Mouse (Mus musculus) monocyte, adult 2 months (primary cell): Measurements from ENCODE around the gene Grifin.

Experiments used
- DNase-seq, 2 experiments: peaks; one replicate each; pipeline ENCODE4 v3.0.0; 2022; ENCODE audit warnings: low spot score in 2 of 2, low read depth in 1 of 2

The Grifin gene

DNA sequence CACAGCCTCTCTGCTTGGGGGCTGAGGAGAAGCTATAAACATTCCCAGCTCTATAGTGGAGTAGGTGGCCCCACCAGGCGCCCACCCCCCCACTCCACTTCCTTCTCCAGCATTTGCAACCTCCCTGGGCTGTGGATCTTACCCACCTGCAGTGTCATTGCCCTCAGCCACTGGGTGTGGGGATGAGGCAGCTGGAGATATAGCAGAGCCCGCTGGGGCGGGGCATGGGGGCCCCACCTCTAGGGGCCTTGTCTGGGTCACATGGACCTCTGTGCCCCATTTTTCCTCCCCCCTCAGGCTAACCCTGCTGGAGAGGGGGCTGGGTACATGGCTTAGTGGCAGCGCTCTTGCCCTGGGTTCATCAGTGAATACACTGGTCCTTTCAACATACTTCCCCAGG is at the start of gene Grifin:
TSS of gene Grifin (minus strand) at position 176 of the 400 bp plus-strand sequence.
- DNase-seq, result no peak

- no peak for DNase-seq
Measured at GRCm38 (mm10) chr5:140614141-140614540, 49.3 kb upstream of the Grifin start.

DNA sequence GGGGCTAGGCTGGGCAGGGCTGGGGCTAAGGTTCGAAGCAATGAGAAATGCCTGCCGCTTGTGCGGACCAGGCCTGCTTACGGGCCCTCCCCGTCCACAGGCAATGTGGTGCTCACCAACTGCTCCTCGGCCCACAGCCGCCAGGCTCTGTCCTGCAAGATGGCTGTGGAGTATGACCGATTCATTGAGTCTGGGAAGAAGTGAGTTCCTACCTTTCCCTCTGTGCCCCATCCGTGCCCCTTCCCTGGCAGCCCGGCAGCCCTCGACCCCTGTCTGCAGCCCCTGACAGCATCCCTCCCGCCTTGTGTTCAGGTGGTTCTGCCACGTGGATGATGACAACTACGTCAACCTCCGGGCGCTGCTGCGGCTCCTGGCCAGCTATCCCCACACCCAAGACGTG is 47.3 kb upstream of the Grifin start:
- no peak for DNase-seq

DNA sequence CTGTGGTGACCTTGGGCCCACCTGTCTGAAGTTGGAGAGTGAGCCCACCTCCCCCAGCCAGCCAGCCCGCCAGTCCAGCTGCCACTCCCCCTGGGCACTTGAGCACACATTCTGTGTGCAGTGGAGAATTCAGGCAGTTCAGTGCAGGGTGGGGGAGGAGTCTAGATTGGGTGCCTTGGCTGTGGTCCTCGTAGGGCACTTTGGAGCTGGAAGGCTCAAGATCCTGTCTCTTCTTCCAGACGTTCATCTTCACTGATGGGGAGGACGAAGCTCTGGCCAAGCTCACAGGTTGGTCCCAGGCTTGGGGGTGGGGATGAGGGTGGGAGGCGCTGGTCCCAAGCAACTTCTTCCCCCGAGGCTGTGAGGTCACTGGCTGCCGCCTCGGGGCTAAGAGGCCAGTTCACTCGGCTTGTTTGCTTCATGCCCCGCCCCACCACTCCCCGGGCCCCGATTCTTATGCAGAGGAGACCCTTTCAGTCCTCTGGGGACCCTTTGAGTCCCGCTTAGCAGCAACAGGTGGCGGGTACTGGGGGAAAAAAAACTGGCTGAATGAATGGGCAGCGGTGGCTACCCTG is 46.8 kb upstream of the Grifin start:
- DNase-seq, result no peak

- peak in 1 of 2 experiments; percentile 41 for DNase-seq
Measured at GRCm38 (mm10) chr5:140611021-140611583, 46.2 kb upstream of the Grifin start.

- no peak for DNase-seq
Measured at GRCm38 (mm10) chr5:140610273-140611011, 45.6 kb upstream of the Grifin start.

DNA sequence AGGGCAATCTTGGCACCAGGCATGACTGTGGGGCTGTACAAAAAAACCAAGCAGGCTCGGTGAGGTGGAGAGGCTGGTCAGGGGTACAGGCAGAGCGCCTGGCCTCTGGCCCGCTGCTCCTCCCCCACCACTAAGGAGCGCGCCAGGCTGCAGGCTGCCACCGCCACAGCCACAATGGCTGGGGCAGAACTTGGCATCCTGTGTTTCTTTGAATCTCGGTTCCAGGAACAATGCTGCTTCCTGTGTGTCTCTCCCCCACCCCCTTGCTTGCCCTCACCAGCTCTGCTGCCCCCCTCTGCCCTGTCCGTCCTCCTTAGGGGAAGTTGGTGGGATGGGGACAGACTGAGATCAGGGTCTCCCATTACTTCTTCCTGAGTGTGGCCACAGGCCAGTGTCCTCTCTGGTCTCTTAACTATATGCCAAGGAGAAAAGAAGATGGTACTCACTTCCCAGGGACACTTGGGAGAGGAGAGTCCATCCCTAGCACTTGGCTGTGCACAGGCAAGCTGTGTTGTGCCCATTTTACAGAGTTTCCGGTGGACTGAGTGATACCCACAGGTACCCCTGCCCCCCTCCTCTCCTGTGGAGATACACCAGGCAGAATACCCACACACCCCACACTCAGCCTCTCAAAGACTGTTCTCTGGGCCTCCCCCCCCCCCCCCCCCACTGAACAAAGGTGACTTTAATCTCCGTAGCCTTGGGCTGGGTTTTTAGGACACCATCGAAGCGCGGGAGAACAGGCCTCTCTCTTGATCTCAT is 44.8 kb upstream of the Grifin start:
- DNase-seq, result no peak

- no peak for DNase-seq
Measured at GRCm38 (mm10) chr5:140608634-140609015, 43.8 kb upstream of the Grifin start.

GRCm38 (mm10) chr5:140607836-140608633 is 43.2 kb upstream of the Grifin start:
- DNase-seq, result peak in 1 of 2 experiments; percentile 22

DNA sequence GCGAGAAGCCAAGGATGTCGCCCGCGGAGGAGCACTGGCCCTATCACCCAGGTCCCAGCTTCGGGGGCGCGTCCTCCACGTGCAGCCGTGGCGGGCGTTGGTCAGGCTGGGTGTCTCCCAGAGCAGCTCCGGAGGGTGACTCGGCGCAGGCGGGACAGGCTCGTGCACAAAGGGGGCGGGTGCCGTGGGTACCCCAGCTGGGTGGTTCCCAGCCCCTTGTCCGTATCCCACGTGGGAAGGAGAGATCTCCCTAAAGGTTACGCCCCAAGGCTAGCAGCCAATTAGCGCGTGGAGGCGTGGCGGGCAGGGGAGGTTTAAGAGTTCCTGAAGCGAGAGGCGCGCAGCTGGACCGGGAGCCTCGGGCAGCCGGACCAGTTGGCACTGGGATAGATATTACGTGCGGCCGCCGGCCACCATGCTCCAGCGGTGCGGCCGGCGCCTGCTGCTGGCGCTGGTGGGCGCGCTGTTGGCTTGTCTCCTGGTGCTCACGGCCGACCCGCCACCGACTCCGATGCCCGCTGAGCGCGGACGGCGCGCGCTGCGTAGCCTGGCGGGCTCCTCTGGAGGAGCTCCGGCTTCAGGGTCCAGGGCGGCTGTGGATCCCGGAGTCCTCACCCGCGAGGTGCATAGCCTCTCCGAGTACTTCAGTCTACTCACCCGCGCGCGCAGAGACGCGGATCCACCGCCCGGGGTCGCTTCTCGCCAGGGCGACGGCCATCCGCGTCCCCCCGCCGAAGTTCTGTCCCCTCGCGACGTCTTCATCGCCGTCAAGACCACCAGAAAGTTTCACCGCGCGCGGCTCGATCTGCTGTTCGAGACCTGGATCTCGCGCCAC is 42.3 kb upstream of the Grifin start, which contains the start of gene Lfng:
TSS of gene Lfng (plus strand) at position 320 of the 835 bp plus-strand sequence.
- DNase-seq, result peak; percentile 71 to 90

DNA sequence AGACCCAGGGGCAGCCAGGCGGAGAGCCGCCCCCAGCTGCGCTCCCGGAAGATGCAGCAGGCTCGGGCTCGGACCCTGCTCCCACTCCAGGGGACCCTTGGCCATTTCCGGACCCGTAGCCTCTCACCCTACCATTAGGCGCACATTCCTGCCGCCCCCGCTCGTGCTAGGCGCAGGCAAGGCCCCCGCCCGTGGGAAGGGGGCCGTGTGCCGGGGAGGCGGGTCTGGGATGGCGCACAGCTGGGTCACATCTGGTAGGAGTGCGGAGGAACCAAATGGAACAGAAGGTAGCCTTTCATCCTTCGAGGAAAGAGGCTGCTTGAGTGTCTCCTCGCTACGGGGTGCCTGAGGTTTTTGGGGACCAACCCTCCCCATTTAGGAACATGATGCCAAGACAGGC is 41.5 kb upstream of the Grifin start:
- DNase-seq, result no peak

- DNase-seq, result no peak
Measured at GRCm38 (mm10) chr5:140605228-140605627, 40.4 kb upstream of the Grifin start.

DNA sequence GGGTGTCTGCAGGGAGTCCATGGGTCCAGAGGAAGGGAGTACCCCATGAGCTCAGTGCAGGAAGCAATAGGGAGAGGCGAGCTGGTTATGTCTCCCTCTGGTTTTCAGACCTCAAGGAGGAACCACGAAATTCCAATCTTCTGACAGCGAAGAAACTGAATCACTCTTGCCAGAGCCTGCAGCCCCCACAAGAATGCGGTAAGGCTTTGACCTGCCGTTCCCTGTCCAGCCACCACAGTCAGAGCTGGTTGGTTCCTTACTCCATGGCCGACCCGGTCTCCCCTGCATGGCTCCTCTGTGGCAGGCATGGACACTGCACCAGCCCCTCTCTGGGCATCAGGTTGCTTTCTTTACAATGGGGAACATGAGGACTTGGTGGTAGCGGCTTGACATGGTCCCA is 39.5 kb upstream of the Grifin start:
- DNase-seq, result no peak

GRCm38 (mm10) chr5:140602540-140602939 is 37.7 kb upstream of the Grifin start:
- DNase-seq, result no peak

DNA sequence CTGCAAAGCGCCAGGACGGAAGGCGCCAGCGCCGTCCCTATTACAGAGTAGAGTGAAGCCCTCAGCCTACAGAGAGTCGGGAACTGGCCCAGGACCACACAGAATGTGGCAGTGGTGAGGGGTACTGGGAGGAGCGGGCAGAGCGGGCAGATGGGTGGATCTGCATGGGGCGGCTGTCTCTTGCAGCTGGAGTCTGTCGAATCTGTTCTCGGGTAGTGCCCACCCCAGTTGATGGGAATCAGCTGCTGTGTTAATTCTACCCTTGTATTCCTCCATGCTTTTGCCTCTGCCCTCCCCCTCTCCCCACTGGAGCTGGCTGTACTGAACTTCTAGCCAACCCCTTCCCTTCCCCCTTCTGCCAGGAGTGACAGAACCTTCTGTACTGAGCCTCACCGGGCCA is 36.8 kb upstream of the Grifin start:
- DNase-seq, result no peak

- DNase-seq, result no peak
Measured at GRCm38 (mm10) chr5:140599939-140600338, 35.1 kb upstream of the Grifin start.

- DNase-seq, result no peak
Measured at GRCm38 (mm10) chr5:140597787-140598186, 32.9 kb upstream of the Grifin start.

GRCm38 (mm10) chr5:140596927-140597588 is 32.2 kb upstream of the Grifin start:
- peak in 1 of 2 experiments; percentile 44 for DNase-seq

- DNase-seq, result no peak
Measured at GRCm38 (mm10) chr5:140596426-140596825, 31.6 kb upstream of the Grifin start.
